Mouse (Mus musculus): ENCODE measurements around the gene Gphn.
"Not testable (repeated sequence)": the region's sequence is repeated elsewhere in the genome, so short reads cannot be mapped to it uniquely, and the experiment has no call there.

GRCm38 (mm10) chr12:78537590-78537989, 311.4 kb downstream of the Gphn start:
- TF ChIP-seq CTCF (IDR thresholded peaks at IDR 0.05; ENCODE audit: borderline replicate concordance, insufficient read depth, low read depth, low read length); POLR2A (IDR thresholded peaks at IDR 0.05; ENCODE audit: borderline replicate concordance, insufficient read depth, low read length): not testable (repeated sequence)

Measured in cerebellum, adult 2 months (tissue).